Mouse (Mus musculus) left cerebral cortex, postnatal 36 days (tissue): Measurements from ENCODE around the gene Ripk1. TPM values are rescaled to one million over a fixed set of nuclear protein-coding genes. Genes with fewer than 3 reads are reported as not detected.

ENCODE experiments used
- DNase-seq, 2 experiments: peaks; one replicate each; pipeline ENCODE4 v3.0.0; 2021 to 2022; ENCODE audit warnings: low spot score in 2 of 2, mixed read lengths in 1 of 2
- intact Hi-C: fragments of 180-260 bp; cut with DNase I; formaldehyde crosslinking; loops from one replicate; pipeline ENCODE4 v1.15.1; 2025
- total RNA-seq, 2 experiments: library from RNA; stranded (reverse); gene quantifications; 2 replicates each; pipeline ENCODE4 v1.2.3; 2021

Gene Ripk1
- 1 to 10 TPM; 5.6 to 5.8 TPM for total RNA-seq

GRCm38 (mm10) chr13:34002058-34003006 lies at the start of gene Ripk1, which contains the start of gene Serpinb6a:
Ripk1 (plus strand) TSS chr13:34002363.
Serpinb6a (minus strand) TSS chr13:34002794.
- peak; percentile 89 to 92 for DNase-seq
- intact Hi-C loops, result no loop called here

GRCm38 (mm10) chr13:33952947-33953346 lies 49.2 kb upstream of the Ripk1 start:
- no peak for DNase-seq
- intact Hi-C loops, result no loop called here

- DNase-seq, result no peak
- intact Hi-C loops, result loop anchor here (1.0 kb wide), 1 partner anchor 34 kb away; no protein-coding TSS in a partner anchor
Observed at GRCm38 (mm10) chr13:33956571-33957421, 45.4 kb upstream of the Ripk1 start.

- intact Hi-C loops, result no loop called here
- no peak for DNase-seq
Observed at GRCm38 (mm10) chr13:33959771-33960170, 42.4 kb upstream of the Ripk1 start.

- peak; percentile 63 to 64 for DNase-seq
- intact Hi-C loops, result no loop called here
Observed at GRCm38 (mm10) chr13:33964206-33965046, 37.7 kb upstream of the Ripk1 start, which contains the start of gene Nqo2. Nqo2 (plus strand) TSS chr13:33964687.

GRCm38 (mm10) chr13:33965056-33966024 lies 36.8 kb upstream of the Ripk1 start:
- DNase-seq, result no peak
- intact Hi-C loops, result no loop called here

GRCm38 (mm10) chr13:33966025-33966412 lies 36.1 kb upstream of the Ripk1 start:
- intact Hi-C loops, result no loop called here
- DNase-seq, result no peak

- intact Hi-C loops, result no loop called here
- DNase-seq, result no peak
Observed at GRCm38 (mm10) chr13:33966574-33966973, 35.6 kb upstream of the Ripk1 start.

- DNase-seq, result no peak
- intact Hi-C loops, result loop anchor here (1.0 kb wide), 1 partner anchor 33 kb away; no protein-coding TSS in a partner anchor
Observed at GRCm38 (mm10) chr13:33989625-33990024, 12.5 kb upstream of the Ripk1 start.

- peak; percentile 23 to 67 for DNase-seq
- intact Hi-C loops, result no loop called here
Observed at GRCm38 (mm10) chr13:33995197-33995596, 7.0 kb upstream of the Ripk1 start.

- intact Hi-C loops, result no loop called here
- DNase-seq, result peak in 1 of 2 experiments; percentile 8
Observed at GRCm38 (mm10) chr13:34003058-34003457, 895 bp downstream of the Ripk1 start.

GRCm38 (mm10) chr13:34007234-34007633 lies 5.1 kb downstream of the Ripk1 start:
- no peak for DNase-seq
- intact Hi-C loops, result no loop called here

- intact Hi-C loops, result no loop called here
- no peak for DNase-seq
Observed at GRCm38 (mm10) chr13:34016927-34017569, 14.9 kb downstream of the Ripk1 start.

GRCm38 (mm10) chr13:34018521-34018920 lies 16.4 kb downstream of the Ripk1 start:
- no peak for DNase-seq
- intact Hi-C loops, result no loop called here

GRCm38 (mm10) chr13:34021998-34022397 lies 19.8 kb downstream of the Ripk1 start:
- DNase-seq, result no peak
- intact Hi-C loops, result no loop called here

GRCm38 (mm10) chr13:34032041-34032440 lies 29.9 kb downstream of the Ripk1 start:
- intact Hi-C loops, result loop anchor here (10.0 kb wide), 1 partner anchor 843 kb away; the partner anchor contains the start of gene Prpf4b
- no peak for DNase-seq

GRCm38 (mm10) chr13:34035424-34035823 lies 33.3 kb downstream of the Ripk1 start:
- DNase-seq, result no peak
- intact Hi-C loops, result loop anchor here (10.0 kb wide), 1 partner anchor 839 kb away; the partner anchor contains the start of gene Prpf4b
